Mouse (Mus musculus) gastrocnemius, postnatal 10 days (tissue): ENCODE results near the gene Cdh4. TPM values are rescaled to one million over a fixed set of nuclear protein-coding genes. Genes with fewer than 3 reads are reported as not detected.

Source experiments
- DNase-seq: peaks from one replicate; pipeline ENCODE4 v3.0.0; 2021; ENCODE audit warnings: mixed read lengths
- total RNA-seq, 2 experiments: library from RNA; stranded (reverse); gene quantifications; 2 replicates each; pipeline ENCODE4 v1.2.3; 2021

The Cdh4 gene
- total RNA-seq, 2 experiments from 2014 or later, result 3.2 to 3.3 TPM

- no peak for DNase-seq
These were observed 25.7 kb downstream of the Cdh4 start for GRCm38 (mm10) chr2:179467839-179468445.

GRCm38 (mm10) chr2:179476622-179477021 is 34.4 kb downstream of the Cdh4 start:
- no peak for DNase-seq

- DNase-seq, result no peak
These were observed 38.6 kb downstream of the Cdh4 start for GRCm38 (mm10) chr2:179480800-179481200.

GRCm38 (mm10) chr2:179481363-179481762 is 39.1 kb downstream of the Cdh4 start:
- no peak for DNase-seq

- no peak for DNase-seq
These were observed 46.4 kb downstream of the Cdh4 start for GRCm38 (mm10) chr2:179488526-179489139.

- DNase-seq, result no peak
These were observed 49.7 kb downstream of the Cdh4 start for GRCm38 (mm10) chr2:179491891-179492290.

GRCm38 (mm10) chr2:179494276-179494675 is 52.0 kb downstream of the Cdh4 start:
- DNase-seq, result no peak

GRCm38 (mm10) chr2:179510439-179510838 is 68.2 kb downstream of the Cdh4 start:
- DNase-seq, result no peak

- no peak for DNase-seq
These were observed 74.3 kb downstream of the Cdh4 start for GRCm38 (mm10) chr2:179516559-179516958.

- no peak for DNase-seq
These were observed 76.3 kb downstream of the Cdh4 start for GRCm38 (mm10) chr2:179518456-179519032.

GRCm38 (mm10) chr2:179519161-179519560 is 76.9 kb downstream of the Cdh4 start:
- no peak for DNase-seq

- DNase-seq, result no peak
These were observed 77.7 kb downstream of the Cdh4 start for GRCm38 (mm10) chr2:179519931-179520330.

GRCm38 (mm10) chr2:179520941-179521340 is 78.7 kb downstream of the Cdh4 start:
- no peak for DNase-seq

- no peak for DNase-seq
These were observed 79.2 kb downstream of the Cdh4 start for GRCm38 (mm10) chr2:179521444-179521843.

GRCm38 (mm10) chr2:179522141-179522540 is 79.9 kb downstream of the Cdh4 start:
- DNase-seq, result no peak

- DNase-seq, result no peak
These were observed 84.7 kb downstream of the Cdh4 start for GRCm38 (mm10) chr2:179526976-179527375.

- DNase-seq, result no peak
These were observed 88.3 kb downstream of the Cdh4 start for GRCm38 (mm10) chr2:179530436-179531040.

- no peak for DNase-seq
These were observed 91.0 kb downstream of the Cdh4 start for GRCm38 (mm10) chr2:179533196-179533595.

GRCm38 (mm10) chr2:179533881-179534280 is 91.7 kb downstream of the Cdh4 start:
- no peak for DNase-seq

- DNase-seq, result no peak
These were observed 93.0 kb downstream of the Cdh4 start for GRCm38 (mm10) chr2:179535204-179535603.

- no peak for DNase-seq
These were observed 94.5 kb downstream of the Cdh4 start for GRCm38 (mm10) chr2:179536762-179537161.

GRCm38 (mm10) chr2:179537390-179537789 is 95.2 kb downstream of the Cdh4 start:
- no peak for DNase-seq

GRCm38 (mm10) chr2:179537800-179538450 is 95.7 kb downstream of the Cdh4 start:
- no peak for DNase-seq
